Mouse (Mus musculus) thymus, adult 2 months (tissue): ENCODE data around the gene Bivm.

Experiments used
- CTCF ChIP-seq: fragments of 200-500 bp; IDR thresholded peaks from 2 replicates; pipeline ENCODE4 v1.5.1; 2012; ENCODE audit warnings: mild to moderate bottlenecking, control low read depth, low read length, moderate library complexity, borderline replicate concordance; ENCODE audit not compliant: control insufficient read depth, poor library complexity, insufficient read depth; ENCODE audit errors: extremely low read depth
- POLR2A ChIP-seq: fragments of 200-500 bp; IDR thresholded peaks from 2 replicates; pipeline ENCODE4 v1.6.1; 2012; ENCODE audit warnings: mild to moderate bottlenecking, low read length, control low read depth, moderate library complexity; ENCODE audit not compliant: control insufficient read depth, poor library complexity, insufficient read depth; ENCODE audit errors: extremely low read depth

GRCm38 (mm10) chr1:44118239-44119054, at the start of gene Bivm, which contains the start of gene Kdelc1:
- TF ChIP-seq CTCF (no peak), POLR2A (no peak)
